Mouse (Mus musculus) layer of hippocampus, adult 8-10 months (tissue): Measurements from ENCODE around the gene Rbm31y. TPM values are rescaled to one million over a fixed set of nuclear protein-coding genes. Genes with fewer than 3 reads are reported as not detected.
"Not testable (repeated sequence)": the region's sequence is repeated elsewhere in the genome, so short reads cannot be mapped to it uniquely, and the experiment has no call there.

ENCODE experiments used
- DNase-seq, 2 experiments: peaks; one replicate each; pipeline ENCODE4 v3.0.0; 2022; ENCODE audit warnings: low spot score in 2 of 2
- total RNA-seq, 4 experiments: library from RNA; stranded (reverse); gene quantifications; 2 replicates each; pipeline ENCODE4 v1.2.4; 2022

Gene Rbm31y
- not detected for total RNA-seq

DNA sequence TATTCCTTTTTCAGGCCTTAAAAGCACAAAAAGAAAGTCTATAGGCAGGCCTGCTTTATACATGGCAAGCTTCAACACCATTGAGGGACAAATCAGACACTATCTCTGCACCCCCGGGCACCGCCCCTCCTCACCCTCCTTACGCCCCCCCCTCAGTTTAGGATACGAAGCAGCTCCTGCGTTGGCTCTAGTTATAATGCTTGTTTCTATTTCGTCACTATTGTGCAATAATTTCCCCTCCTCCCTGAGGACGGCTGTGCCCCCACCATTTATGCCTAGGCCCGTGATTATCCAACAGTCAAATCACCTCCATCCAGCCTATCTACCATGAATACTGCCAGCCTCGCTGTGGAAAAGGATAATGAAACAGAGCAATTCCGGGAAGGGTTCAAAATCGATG lies at the start of gene Rbm31y:
Rbm31y (plus strand) TSS at position 301 of the 400 bp plus-strand sequence.
- DNase-seq, result not testable (repeated sequence)
